Mouse (Mus musculus) G1E (cell line): ENCODE data around the gene Sytl3. TPM values are rescaled to one million over a fixed set of nuclear protein-coding genes. Genes with fewer than 3 reads are reported as not detected.
"Not testable (repeated sequence)": the region's sequence is repeated elsewhere in the genome, so short reads cannot be mapped to it uniquely, and the experiment has no call there.

ENCODE experiments used
- ATAC-seq: 2 replicates; pipeline ENCODE4 v1.8.0; 2016; ENCODE audit warnings: mild to moderate bottlenecking; ENCODE audit not compliant: insufficient number of reproducible peaks, poor library complexity, low FRiP score, severe bottlenecking; ENCODE audit errors: extremely low read depth
- DNase-seq: peaks from one replicate; pipeline ENCODE4 v3.0.0; 2012; ENCODE audit warnings: low spot score
- H3K27me3 ChIP-seq: 2 replicates; pipeline ENCODE4 v1.6.1; 2012; ENCODE audit warnings: mild to moderate bottlenecking, low read length, inconsistent platforms; ENCODE audit not compliant: insufficient read depth
- H3K36me3 ChIP-seq: replicated peaks from 2 replicates; pipeline ENCODE3; 2012; ENCODE audit warnings: mild to moderate bottlenecking, inconsistent platforms
- H3K4me1 ChIP-seq: 2 replicates; pipeline ENCODE4 v1.6.1; 2012; ENCODE audit warnings: low read depth, low read length, inconsistent platforms, mixed read lengths; ENCODE audit not compliant: insufficient read depth
- H3K4me3 ChIP-seq: 2 replicates; pipeline ENCODE4 v1.5.1; 2012; ENCODE audit warnings: low read depth, mild to moderate bottlenecking, inconsistent platforms, low read length, moderate library complexity, mixed read lengths
- H3K9me3 ChIP-seq: replicated peaks from 2 replicates; pipeline ENCODE4 v1.6.1; 2012; ENCODE audit warnings: inconsistent platforms
- CTCF ChIP-seq: IDR thresholded peaks from 2 replicates; pipeline ENCODE4 v1.5.1; 2012; ENCODE audit warnings: low read depth, low read length, inconsistent platforms, mixed read lengths
- GATA1 ChIP-seq: IDR thresholded peaks from 2 replicates; pipeline ENCODE4 v1.6.1; 2012; ENCODE audit warnings: borderline replicate concordance, low read length, inconsistent platforms, mixed read lengths
- GATA2 ChIP-seq: IDR thresholded peaks from 2 replicates; pipeline ENCODE4 v1.6.1; 2012; ENCODE audit warnings: low read depth, low read length, inconsistent platforms, borderline replicate concordance
- POLR2AphosphoS5 ChIP-seq: IDR thresholded peaks from 2 replicates; pipeline ENCODE4 v1.6.1; 2012; ENCODE audit warnings: low read depth, low read length, inconsistent platforms; ENCODE audit not compliant: insufficient replicate concordance
- TAL1 ChIP-seq: conservative IDR thresholded peaks from 2 replicates; pipeline ENCODE4 v1.6.1; 2012; ENCODE audit warnings: low read depth, low read length, inconsistent platforms, mixed read lengths
- polyA plus RNA-seq: library from polyadenylated mRNA; stranded (reverse); fragments of >175 nt; gene quantifications from 2 replicates; pipeline ENCODE4 v1.2.3, GENCODE M21; 2012
- total RNA-seq, 2 experiments: library from RNA; stranded (forward) in 1 of 2; stranded (reverse) in 1 of 2; fragments of 200-1000 nt in 1 of 2; fragments of >200 nt in 1 of 2; fragmentation: Nextera tagmentation in 1 of 2; gene quantifications; 2 replicates each; pipeline ENCODE4 v1.2.3; 2014 to 2017

The Sytl3 gene
- total and polyA plus RNA-seq, 3 experiments, result 1.3 TPM; not detected in 2

GRCm38 (mm10) chr17:6713483-6713882 is 54.6 kb downstream of the Sytl3 start:
- H3K4me3 ChIP-seq, H3K27me3 ChIP-seq, DNase-seq, ATAC-seq, H3K36me3 ChIP-seq, H3K9me3 ChIP-seq, H3K4me1 ChIP-seq: not testable (repeated sequence)

GRCm38 (mm10) chr17:6713944-6714343 is 55.1 kb downstream of the Sytl3 start:
- not testable (repeated sequence) for ATAC-seq, H3K4me1 ChIP-seq, H3K9me3 ChIP-seq, DNase-seq, H3K27me3 ChIP-seq, H3K4me3 ChIP-seq, H3K36me3 ChIP-seq

- no peak for DNase-seq
- no peaks in the 10 kb centered on the region for H3K36me3 ChIP-seq
These were observed 69.2 kb downstream of the Sytl3 start for GRCm38 (mm10) chr17:6727996-6728610.

GRCm38 (mm10) chr17:6729244-6729742 is 70.4 kb downstream of the Sytl3 start:
- ATAC-seq (no peak), DNase-seq (no peak)
- H3K27me3 ChIP-seq, result peaks cover 11% of the 10 kb centered on the region; the same call in 1 of the 2 replicates
- H3K4me1 ChIP-seq, result peaks cover 15% of the 10 kb centered on the region
- no peaks in the 10 kb centered on the region for H3K36me3 ChIP-seq
- H3K4me3 ChIP-seq, result no peak overlapping the region
- no peaks in the 10 kb centered on the region for H3K9me3 ChIP-seq
- TF ChIP-seq GATA2 (no peak), POLR2AphosphoS5 (no peak), GATA1 (no peak), TAL1 (no peak), CTCF (no peak)

More at GRCm38 (mm10) chr17:6727996-6728610, 69.2 kb downstream of the Sytl3 start:
- TF ChIP-seq TAL1 (no peak), POLR2AphosphoS5 (no peak)
- no peak for ATAC-seq
- H3K4me1 ChIP-seq, result peaks cover 15% of the 10 kb centered on the region
- no peak overlapping the region for H3K4me3 ChIP-seq
- H3K27me3 ChIP-seq, result peaks cover 6% of the 10 kb centered on the region; the same call in 1 of the 2 replicates
- H3K9me3 ChIP-seq, result no peaks in the 10 kb centered on the region

- Histone ChIP-seq H3K27me3 (peaks cover 11% of the 10 kb centered on the region; the same call in 1 of the 2 replicates), H3K9me3 (no peaks in the 10 kb centered on the region), H3K36me3 (peaks cover under 1% of the 10 kb centered on the region), H3K4me1 (peaks cover 15% of the 10 kb centered on the region), H3K4me3 (no peak overlapping the region)
- ATAC-seq (no peak), DNase-seq (no peak)
- TF ChIP-seq POLR2AphosphoS5 (no peak), GATA2 (no peak), GATA1 (no peak), TAL1 (no peak), CTCF (no peak)
These were observed 72.2 kb downstream of the Sytl3 start for GRCm38 (mm10) chr17:6731132-6731531.

GRCm38 (mm10) chr17:6731634-6732033 is 72.7 kb downstream of the Sytl3 start:
- peaks cover 18% of the 10 kb centered on the region for H3K4me1 ChIP-seq
- no peak for TF ChIP-seq TAL1
- TF ChIP-seq GATA2, result no peak
- no peak for TF ChIP-seq GATA1
- no peak for TF ChIP-seq POLR2AphosphoS5
- TF ChIP-seq CTCF, result no peak
- H3K27me3 ChIP-seq, result peaks cover 11% of the 10 kb centered on the region; the same call in 1 of the 2 replicates
- ATAC-seq (no peak), DNase-seq (no peak)
- peaks cover 6% of the 10 kb centered on the region for H3K36me3 ChIP-seq
- no peaks in the 10 kb centered on the region for H3K9me3 ChIP-seq
- no peak overlapping the region for H3K4me3 ChIP-seq

GRCm38 (mm10) chr17:6732665-6733064 is 73.8 kb downstream of the Sytl3 start:
- ATAC-seq, result no peak
- TF ChIP-seq GATA2, result no peak
- DNase-seq, result no peak

More at GRCm38 (mm10) chr17:6732665-6733064, 73.8 kb downstream of the Sytl3 start:
- Histone ChIP-seq H3K4me1 (peaks cover 18% of the 10 kb centered on the region), H3K4me3 (no peak overlapping the region), H3K27me3 (peaks cover 11% of the 10 kb centered on the region; the same call in 1 of the 2 replicates), H3K36me3 (peaks cover 16% of the 10 kb centered on the region), H3K9me3 (no peaks in the 10 kb centered on the region)
